Mouse (Mus musculus) forebrain, postnatal 0 days (tissue): Measurements from ENCODE around the gene Fancg. TPM values are rescaled to one million over a fixed set of nuclear protein-coding genes. Genes with fewer than 3 reads are reported as not detected.

Experiments used
- ATAC-seq: fragments of 200-750 bp; cut with Nextera tagmentation; 2 replicates; pipeline ENCODE4 v1.8.0; 2017; ENCODE audit warnings: mild to moderate bottlenecking, moderate library complexity
- DNase-seq: peaks from one replicate; pipeline ENCODE4 v3.0.0-alpha.2; 2015
- H3K27ac ChIP-seq: fragments of 300-500 bp; sonication (generic); 2 replicates; pipeline ENCODE4 v1.5.1; 2014; ENCODE audit warnings: low read depth, mild to moderate bottlenecking, antibody characterized with exemption, low read length, moderate library complexity, mixed read lengths
- H3K27me3 ChIP-seq: fragments of 300-500 bp; sonication (generic); 2 replicates; pipeline ENCODE4 v1.6.1; 2014; ENCODE audit warnings: mild to moderate bottlenecking, low read length, mixed read lengths; ENCODE audit not compliant: insufficient read depth
- H3K36me3 ChIP-seq: fragments of 300-500 bp; sonication (generic); 2 replicates; pipeline ENCODE4 v1.6.1; 2014; ENCODE audit warnings: mild to moderate bottlenecking, moderate library complexity; ENCODE audit not compliant: insufficient read depth
- H3K4me1 ChIP-seq: fragments of 300-500 bp; sonication (generic); 2 replicates; pipeline ENCODE4 v1.6.1; 2014; ENCODE audit warnings: antibody characterized with exemption; ENCODE audit not compliant: insufficient read depth
- H3K4me2 ChIP-seq: fragments of 300-500 bp; sonication (generic); 2 replicates; pipeline ENCODE4 v1.6.1; 2014; ENCODE audit warnings: low read depth, mild to moderate bottlenecking, moderate library complexity
- H3K4me3 ChIP-seq: fragments of 300-500 bp; sonication (generic); 2 replicates; pipeline ENCODE4 v1.5.1; 2014; ENCODE audit warnings: low read depth, low read length, mixed read lengths
- H3K9ac ChIP-seq: fragments of 300-500 bp; sonication (generic); 2 replicates; pipeline ENCODE4 v1.6.1; 2014; ENCODE audit warnings: mild to moderate bottlenecking
- H3K9me3 ChIP-seq: fragments of 300-500 bp; sonication (generic); 2 replicates; pipeline ENCODE4 v1.6.1; 2016; ENCODE audit warnings: low read length
- CTCF ChIP-seq: sonication (generic); IDR thresholded peaks from 2 replicates; pipeline ENCODE4 v1.5.1; 2016; ENCODE audit warnings: antibody characterized with exemption, control low read depth, low read depth
- WGBS: fragments of 180-500 bp; shearing (Covaris S2); extraction: QIAGEN DNeasy Blood & Tissue Kit; methylation state at CpG from one replicate; pipeline ENCODE4 v1.1.7; 2014; 5-methylcytosine and 5-hydroxymethylcytosine counted together
- polyA plus RNA-seq: library from polyadenylated mRNA; unstranded; fragments of >200 nt; fragmentation: Nextera tagmentation; extraction: Ambion mirVana; gene quantifications from 2 replicates; pipeline ENCODE4 v1.2.1, GENCODE M21; 2015
- total RNA-seq: library from RNA; depleted of rRNA; stranded (reverse); fragments of >200 nt; gene quantifications from 2 replicates; pipeline ENCODE4 v1.2.3, GENCODE M21; 2014

Gene Fancg
- total and polyA plus RNA-seq, 2 experiments from 2014 or later: 12.4 to 21.8 TPM

DNA sequence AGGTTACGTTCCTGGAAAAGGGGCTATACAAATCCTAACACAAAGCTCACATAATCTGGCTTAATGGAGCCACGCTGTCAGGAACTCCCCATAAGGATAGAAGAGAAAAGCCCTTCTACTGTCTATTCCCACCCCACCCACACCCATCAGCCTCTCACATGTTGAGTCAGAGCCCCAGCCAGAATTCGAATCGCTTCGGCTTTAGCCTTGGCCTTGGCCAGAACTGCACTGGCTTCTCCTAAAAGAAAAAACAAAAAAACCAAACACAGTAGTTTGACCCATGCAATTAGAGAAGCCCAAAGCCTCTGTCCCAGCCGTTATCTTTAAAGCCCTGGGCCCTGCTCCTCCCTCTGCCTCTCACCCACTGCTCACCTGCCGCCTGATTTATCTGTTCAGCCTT is 18.8 kb upstream of the Fancg start:
- WGBS: 90% methylated on average over 7 of the region's 7 CpGs
- TF ChIP-seq CTCF: no peak
- Histone ChIP-seq H3K4me2 (no peak overlapping the region), H3K4me3 (no peak overlapping the region), H3K36me3 (peaks cover 37% of the 10 kb centered on the region), H3K4me1 (peaks cover 22% of the 10 kb centered on the region), H3K27me3 (no peaks in the 10 kb centered on the region), H3K9ac (no peak overlapping the region), H3K27ac (no peak overlapping the region), H3K9me3 (no peaks in the 10 kb centered on the region)
- no peak for ATAC-seq
- DNase-seq: no peak

DNA sequence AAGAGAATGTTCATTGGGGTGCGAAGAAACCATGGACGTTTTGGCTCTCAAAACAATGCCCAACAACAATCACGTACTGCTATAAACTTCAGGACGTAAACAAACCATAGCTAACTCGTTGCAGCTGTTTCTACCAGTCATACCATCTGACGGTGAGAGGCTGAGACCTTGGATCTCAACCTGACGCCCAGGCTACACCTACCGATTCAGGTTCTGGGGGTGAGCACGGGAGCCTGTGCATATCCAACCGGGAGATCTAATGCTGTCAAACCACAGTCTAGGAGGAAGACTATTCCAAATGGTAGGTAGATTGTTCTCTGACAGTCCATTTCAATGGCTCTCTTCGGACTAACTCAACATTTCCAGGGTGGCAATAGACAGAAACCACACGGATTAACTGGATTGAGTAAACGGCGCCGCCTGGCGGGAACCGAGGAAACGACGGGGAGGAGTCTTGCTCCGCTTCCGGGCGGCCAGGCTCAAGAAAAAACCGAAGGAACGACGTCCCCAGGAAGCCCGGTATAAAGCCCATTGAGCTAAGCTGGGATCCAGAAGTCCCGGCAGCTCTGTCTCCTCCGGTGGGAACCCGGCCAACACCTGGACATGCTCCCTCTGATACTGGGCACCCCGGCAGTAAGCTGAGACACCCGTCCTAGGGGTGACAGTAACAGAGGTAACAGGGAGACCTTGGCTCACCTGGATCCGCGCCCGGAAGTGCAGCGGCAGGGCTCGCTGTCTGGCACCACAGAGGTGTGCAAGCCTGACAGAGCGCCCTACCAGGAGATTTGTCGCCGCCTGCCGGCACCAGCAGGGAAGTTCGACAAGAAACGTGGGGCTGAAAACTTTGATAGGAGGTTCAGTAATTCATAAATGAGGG is 15.0 kb upstream of the Fancg start, which contains the start of gene Pigo:
Pigo (minus strand) TSS at position 736 of the 877 bp plus-strand sequence.
- 9% methylated on average over 42 of the region's 42 CpGs for WGBS

DNA sequence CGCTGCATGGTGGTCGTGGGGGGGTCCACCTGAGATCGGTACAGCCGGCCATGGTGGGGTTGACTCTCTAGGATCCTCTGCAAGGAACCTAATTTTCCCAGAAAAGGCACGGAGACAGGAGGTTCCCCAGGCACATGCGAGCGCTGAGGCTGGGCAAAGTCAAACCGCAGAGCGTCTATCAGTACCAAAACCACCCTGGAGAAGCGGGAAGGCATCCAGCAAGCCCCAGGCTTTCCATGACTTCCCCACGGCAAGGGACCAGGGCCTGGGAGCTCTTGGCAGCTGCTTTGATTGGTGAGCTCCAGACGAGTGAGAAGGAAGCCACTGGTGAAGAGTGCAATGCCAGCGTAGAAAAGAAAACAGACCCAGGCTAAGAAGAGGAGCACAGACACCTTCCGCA is 14.4 kb upstream of the Fancg start:
- DNase-seq (no peak), ATAC-seq (no peak)
- H3K27me3 ChIP-seq: no peaks in the 10 kb centered on the region
- peak overlapping the region; percentile 83; the same call in 1 of the 2 replicates for H3K27ac ChIP-seq
- 83% methylated on average over 14 of the region's 14 CpGs for WGBS
- no peaks in the 10 kb centered on the region for H3K9me3 ChIP-seq
- H3K36me3 ChIP-seq: peaks cover 64% of the 10 kb centered on the region
- H3K4me2 ChIP-seq: peak overlapping the region; percentile 61
- no peak for TF ChIP-seq CTCF
- peak overlapping the region; percentile 39 for H3K4me3 ChIP-seq
- peak overlapping the region; percentile 37 for H3K9ac ChIP-seq
- H3K4me1 ChIP-seq: peaks cover 10% of the 10 kb centered on the region

More for the DNA sequence above, 15.0 kb upstream of the Fancg start, which contains the start of gene Pigo:
- peaks cover 13% of the 10 kb centered on the region for H3K4me1 ChIP-seq
- peak within 1 kb of the TSS; percentile 39 for H3K4me3 ChIP-seq
- H3K9me3 ChIP-seq: no peaks in the 10 kb centered on the region
- peak within 1 kb of the TSS; percentile 83 for H3K27ac ChIP-seq
- TF ChIP-seq CTCF: peak; percentile 87
- H3K4me2 ChIP-seq: peak within 1 kb of the TSS; percentile 61
- no peaks in the 10 kb centered on the region for H3K27me3 ChIP-seq
- ATAC-seq: peak; percentile 96
- DNase-seq: peak; percentile 97
- H3K36me3 ChIP-seq: peaks cover 59% of the 10 kb centered on the region
- peak within 1 kb of the TSS; percentile 37 for H3K9ac ChIP-seq

DNA sequence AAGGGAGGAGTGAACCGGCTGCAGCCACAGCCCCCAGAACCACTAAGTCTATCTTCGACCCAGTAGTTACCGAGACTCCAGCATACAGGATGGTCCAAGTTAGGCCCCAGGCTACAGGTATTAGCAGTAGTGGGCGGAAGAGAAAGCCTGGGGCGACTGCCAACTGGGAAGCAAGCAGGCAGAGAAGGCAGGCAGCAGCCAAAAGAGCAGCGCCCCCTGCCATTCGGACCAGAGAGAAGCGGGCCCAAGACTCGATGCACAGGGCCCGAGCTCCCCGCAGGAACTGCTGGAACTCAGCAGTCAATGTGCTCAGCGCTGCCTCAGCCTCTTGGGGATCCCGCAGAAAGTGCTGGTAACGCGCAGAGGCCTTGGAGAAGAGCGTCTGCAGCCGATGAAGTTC is 11.0 kb upstream of the Fancg start:
- 65% methylated on average over 17 of the region's 17 CpGs for WGBS
- no peak for ATAC-seq
- TF ChIP-seq CTCF: 0 out of 2 replicates have a peak, but pooled peaks have one; percentile 3

DNA sequence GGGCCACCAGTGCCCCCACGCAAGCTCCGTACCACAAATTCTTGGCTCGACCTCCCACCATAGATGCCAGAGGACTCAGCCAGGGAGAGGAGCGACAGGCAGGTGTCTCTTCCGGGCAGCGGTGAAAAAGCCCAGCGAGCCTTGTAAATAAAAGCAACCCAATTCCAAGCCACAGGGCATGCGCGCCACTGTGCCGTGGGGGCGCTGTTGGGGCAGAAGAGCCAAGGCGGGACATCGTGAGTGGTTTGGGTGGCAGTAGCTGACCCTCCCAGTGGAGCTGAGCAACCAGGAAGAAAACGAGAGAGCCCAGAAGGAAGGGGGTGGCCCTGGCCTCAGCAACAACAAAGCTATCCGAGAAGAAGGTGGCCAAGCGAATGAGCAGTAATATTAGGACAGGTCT is 10.6 kb upstream of the Fancg start:
- DNase-seq (no peak), ATAC-seq (no peak)
- WGBS: 87% methylated on average over 16 of the region's 16 CpGs
- no peak overlapping the region for H3K27ac ChIP-seq
- H3K36me3 ChIP-seq: peaks cover 61% of the 10 kb centered on the region
- no peak for TF ChIP-seq CTCF
- H3K9ac ChIP-seq: no peak overlapping the region
- no peak overlapping the region for H3K4me2 ChIP-seq
- H3K4me3 ChIP-seq: no peak overlapping the region
- H3K9me3 ChIP-seq: no peaks in the 10 kb centered on the region
- H3K27me3 ChIP-seq: no peaks in the 10 kb centered on the region
- peaks cover 10% of the 10 kb centered on the region for H3K4me1 ChIP-seq

More for the DNA sequence above, 11.0 kb upstream of the Fancg start:
- H3K4me2 ChIP-seq: no peak overlapping the region
- no peak for DNase-seq
- H3K27ac ChIP-seq: no peak overlapping the region
- peaks cover 61% of the 10 kb centered on the region for H3K36me3 ChIP-seq
- H3K9ac ChIP-seq: no peak overlapping the region
- peaks cover 10% of the 10 kb centered on the region for H3K4me1 ChIP-seq
- H3K27me3 ChIP-seq: no peaks in the 10 kb centered on the region
- no peaks in the 10 kb centered on the region for H3K9me3 ChIP-seq
- no peak overlapping the region for H3K4me3 ChIP-seq

DNA sequence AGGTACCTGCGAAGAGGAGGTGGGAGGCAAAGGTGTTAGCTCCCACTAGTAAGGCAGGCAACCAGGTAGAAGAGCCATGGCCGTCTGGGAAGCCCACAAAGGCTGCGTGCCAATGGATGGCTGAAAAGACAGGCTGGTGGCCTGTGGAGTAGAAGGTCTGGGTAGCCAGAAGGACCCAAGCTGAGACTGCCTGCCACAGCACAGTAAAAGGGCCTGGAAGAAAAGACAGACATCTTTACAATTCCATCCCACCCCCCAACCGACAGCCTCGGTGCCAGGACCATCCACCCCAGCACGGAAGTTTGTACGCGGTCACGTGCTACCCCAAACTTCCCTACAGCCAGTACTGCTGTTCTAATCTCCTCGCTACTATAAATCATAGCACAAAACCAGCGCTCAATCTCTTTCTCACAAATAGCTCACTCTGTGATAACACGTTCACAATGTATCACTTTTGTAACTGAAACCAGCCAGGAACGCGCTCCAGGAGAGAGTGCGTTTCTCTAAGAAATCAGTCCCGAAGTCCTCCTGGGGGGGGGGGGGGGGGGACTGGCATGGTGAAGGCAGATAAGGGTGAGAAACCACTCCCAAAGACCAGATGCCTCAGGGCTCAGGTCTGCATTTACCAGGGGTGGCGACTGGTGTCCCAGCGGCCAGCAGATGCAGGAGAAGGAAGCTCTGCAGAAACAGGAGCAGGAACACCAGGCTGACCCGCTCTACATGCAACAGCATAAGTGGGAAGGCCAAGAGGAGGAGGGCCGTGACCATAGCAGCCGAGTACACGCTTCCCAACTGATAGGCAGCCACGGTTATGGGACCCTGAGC is 9.5 kb upstream of the Fancg start:
- H3K4me1 ChIP-seq: peaks cover 8% of the 10 kb centered on the region
- H3K27me3 ChIP-seq: no peaks in the 10 kb centered on the region
- DNase-seq: no peak
- H3K4me3 ChIP-seq: no peak overlapping the region
- no peak for TF ChIP-seq CTCF
- no peak overlapping the region for H3K4me2 ChIP-seq
- H3K9ac ChIP-seq: no peak overlapping the region
- no peaks in the 10 kb centered on the region for H3K9me3 ChIP-seq
- H3K36me3 ChIP-seq: peaks cover 65% of the 10 kb centered on the region
- 91% methylated on average over 23 of the region's 23 CpGs for WGBS
- H3K27ac ChIP-seq: no peak overlapping the region
- no peak for ATAC-seq
